Mouse (Mus musculus) heart, adult 11 months (tissue): ENCODE measurements at regions not wholly inside any gene's neighbourhood (a gene's known extent, or its start where the extent isn't known, plus 50 kb on each side); places are given as distances from the start of the nearest gene placed in this dataset.
A peak's percentile ranks its signal among the peaks of the same experiment; 100 is the strongest.

Experiments used
- DNase-seq: peaks from one replicate; pipeline ENCODE4 v3.0.0; 2022

DNA sequence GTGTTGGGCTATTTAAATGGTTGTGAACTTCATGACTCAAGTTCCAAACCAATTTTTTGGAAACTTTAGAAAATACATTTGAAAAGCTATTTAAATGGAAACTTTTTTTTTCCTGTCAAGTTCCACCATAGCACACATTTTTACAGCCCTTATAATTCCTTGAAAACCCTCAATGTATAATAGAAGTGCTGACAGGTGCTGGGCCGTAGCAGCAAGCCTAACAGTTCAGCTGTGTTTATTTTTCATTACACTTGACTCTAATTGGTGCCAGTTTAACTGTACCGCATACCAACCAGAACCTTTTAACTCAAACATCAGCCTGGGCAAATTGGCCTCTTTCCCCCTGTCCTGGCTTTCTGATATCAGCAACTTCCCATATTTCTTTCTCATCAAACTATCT, 286.7 kb downstream of the Fam49a start:
- no peak for DNase-seq

DNA sequence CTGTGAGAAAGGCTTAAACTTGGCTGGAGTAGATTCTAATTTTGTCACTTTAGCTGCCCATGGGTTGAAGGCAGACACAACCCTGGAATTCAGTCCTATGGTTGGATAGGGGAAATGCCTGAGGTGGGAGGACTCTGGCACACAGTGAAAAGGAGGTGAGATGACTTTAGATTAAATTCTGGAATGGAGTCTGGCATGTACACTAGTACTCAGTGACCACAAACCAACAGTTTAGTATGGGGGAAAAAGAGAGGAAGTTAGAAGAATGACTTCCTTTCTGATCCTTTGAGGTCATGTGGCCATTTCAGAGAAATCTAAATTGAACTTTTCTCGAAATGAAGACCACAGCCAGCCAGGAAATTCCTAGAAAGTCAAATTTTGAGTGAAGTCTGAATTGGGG, 285.5 kb downstream of the Fam49a start:
- no peak for DNase-seq

DNA sequence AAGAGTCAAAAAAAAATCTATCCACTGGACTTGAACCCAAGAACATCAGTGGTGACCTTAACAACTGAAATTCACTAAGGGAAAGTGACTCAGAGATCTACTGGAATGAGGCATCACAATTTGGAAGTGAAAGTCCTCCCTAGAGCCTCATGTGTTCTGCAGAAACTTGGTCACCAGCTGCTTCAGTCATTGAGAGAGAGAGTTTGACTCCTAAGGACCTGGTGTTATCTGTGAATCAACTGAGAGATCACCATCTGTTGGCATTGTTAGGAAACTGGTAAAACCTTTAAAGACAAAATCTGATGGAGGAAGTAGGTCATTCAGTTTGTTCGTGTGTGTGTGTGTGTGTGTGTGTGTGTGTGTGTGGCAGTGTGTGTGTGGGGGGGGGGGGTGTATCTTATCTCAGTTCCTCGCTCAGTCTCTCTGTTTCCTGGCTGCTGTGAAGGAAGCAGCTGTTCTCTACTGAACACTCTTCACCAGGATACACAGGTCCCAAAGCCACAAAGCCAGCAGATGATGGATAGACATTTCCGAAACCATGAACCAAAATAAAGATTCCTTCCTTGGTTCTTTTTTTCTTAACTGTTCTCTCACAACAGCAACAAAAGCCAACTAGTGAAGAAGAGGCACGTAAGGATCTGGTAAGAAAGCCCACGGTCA, 284.6 kb downstream of the Fam49a start:
- no peak for DNase-seq

DNA sequence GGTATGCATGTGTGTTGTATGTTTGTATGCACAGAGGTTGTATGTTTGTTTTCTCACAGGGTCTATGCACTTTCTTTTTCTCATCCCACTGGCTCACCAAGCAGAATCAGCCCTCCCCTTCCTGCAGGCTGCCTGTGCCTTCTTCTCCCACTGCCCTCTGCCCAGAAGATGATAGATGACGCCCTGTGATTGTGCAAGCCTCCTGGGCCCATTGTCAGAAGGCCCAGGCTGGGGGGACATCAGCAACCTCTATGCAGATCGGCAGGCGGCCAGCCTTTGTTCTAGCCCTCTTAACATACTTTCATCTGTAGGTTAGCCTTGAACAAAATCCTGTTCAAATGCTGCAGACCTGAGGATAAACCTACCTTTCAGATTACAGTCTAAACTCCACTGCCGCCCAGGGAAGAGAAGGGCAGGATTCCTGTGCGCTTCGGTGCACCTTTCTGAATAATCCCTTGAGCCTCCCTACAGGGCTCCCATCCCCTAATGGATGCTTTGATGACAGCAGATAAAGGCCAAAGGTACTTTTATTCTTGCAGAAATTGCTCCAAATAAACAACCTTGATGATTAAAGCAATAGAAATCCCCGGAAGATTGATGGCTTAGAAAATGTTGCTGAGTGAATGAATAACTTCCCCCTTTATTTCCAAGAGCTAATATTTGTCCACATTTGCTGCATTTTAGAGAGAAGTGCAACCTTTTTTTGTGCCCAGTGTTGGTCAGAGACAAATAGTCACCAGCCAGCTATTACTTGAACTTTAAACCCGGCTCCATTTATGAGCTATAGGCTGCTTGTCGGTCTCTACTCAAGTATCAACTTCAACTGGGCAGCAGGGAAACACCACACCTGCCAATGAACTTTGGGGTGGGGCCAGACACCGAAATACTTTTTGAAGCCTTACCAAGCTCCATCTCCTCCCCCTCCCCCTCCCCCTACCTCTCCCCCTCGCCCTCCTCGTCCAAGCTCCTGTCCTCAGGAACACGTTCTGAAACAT, 279.4 kb downstream of the Fam49a start:
- no peak for DNase-seq

DNA sequence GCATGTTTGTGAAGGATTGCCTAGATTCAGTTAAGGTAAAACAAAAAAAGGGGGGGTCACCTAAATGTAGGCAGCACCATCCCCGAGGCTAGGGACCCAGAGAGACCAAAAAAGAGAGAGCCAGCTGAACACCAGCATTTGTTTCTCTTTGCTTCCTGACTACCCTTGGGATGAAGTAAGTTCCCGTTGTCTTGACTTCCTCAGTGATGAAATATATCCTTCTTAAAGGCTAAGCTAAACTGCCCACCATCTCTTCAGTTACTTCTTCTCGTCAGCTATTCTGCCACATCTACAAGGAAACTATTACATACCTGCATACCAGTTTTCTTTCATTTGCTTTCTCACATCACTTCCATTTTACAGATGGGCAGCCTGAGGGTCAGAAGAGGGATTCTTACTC, 277.4 kb downstream of the Fam49a start:
- DNase-seq, result no peak

DNA sequence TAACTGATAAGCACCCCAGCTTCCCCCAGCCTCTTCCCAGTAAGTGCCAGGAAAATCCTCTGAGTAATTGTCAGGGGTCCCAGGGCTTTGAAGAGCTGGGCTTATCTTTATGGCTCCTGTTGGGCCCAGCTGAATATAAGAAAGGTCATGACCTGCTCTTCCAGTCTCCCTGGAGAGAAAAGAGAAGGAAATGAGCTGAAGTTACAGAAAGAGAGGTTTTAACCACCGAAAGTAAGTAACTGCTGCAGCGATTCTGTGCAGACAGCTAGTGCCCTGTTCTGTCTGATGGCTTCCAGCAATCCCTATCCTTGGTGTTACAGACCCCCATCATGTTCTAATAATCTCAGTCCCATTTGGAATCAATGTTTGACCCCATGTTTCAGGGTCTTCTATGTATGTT, 272.8 kb downstream of the Fam49a start:
- DNase-seq, result no peak

DNA sequence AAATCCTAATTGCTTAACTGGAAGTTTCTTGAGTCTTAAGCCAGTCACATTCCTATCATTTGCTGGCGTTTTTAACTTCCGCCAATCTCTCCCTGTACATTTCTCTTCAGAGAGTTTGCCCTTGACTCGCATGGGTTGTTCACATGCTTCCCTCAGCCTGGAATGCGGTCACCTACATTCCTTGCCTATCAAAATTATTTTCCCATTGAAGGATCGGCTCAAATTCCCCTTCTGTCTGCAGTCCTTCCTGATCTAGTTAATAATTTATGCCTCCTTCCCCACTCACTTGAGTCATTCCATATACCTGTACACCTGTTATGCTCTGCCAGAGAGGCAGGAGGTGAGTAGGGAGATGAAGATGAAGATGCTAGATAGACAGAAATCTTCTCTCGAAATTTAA, 268.9 kb downstream of the Fam49a start:
- no peak for DNase-seq

DNA sequence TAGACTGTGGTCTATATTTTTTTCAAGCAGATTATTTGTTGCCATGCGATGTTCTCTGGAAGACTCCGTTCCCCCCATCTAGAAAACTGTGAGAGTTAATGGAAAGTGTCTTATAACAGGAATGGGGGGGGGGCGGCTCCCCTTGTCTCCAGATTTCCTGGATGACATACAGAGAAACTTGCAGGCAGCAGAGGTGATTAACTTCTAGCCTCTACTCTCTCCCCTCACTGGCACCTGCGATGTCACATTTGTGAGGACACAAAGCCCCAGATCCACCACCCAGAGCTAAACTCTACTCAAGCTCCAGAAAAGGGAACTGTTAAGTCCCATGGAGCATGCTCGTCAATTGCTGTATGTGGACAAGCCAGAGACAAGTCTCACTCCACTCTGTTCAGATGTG, 267.6 kb downstream of the Fam49a start:
- DNase-seq, result no peak

DNA sequence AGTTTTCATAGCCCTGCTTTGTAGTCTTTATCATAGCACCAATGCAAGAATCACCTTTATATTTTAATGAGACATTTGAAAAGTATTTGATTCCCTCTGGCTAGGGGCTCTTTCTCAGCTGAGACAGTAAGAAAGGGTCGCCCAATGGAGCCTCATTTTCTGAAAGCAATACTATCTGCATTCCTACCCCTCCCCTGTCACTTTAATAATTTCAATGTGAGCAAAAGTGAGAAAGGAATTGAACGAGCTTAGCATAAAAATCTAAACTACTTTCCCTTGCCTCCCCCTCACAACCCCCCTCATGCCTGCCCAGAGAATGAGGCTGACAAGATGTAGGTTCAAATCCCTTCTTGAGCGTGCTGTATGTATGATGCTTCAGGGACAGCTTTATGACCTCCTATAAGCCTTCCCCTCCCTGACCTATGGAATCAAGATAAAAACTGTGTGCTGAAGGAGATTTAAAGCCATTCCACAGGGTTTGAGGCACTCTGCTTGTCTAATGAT, 266.6 kb downstream of the Fam49a start:
- DNase-seq, result no peak

DNA sequence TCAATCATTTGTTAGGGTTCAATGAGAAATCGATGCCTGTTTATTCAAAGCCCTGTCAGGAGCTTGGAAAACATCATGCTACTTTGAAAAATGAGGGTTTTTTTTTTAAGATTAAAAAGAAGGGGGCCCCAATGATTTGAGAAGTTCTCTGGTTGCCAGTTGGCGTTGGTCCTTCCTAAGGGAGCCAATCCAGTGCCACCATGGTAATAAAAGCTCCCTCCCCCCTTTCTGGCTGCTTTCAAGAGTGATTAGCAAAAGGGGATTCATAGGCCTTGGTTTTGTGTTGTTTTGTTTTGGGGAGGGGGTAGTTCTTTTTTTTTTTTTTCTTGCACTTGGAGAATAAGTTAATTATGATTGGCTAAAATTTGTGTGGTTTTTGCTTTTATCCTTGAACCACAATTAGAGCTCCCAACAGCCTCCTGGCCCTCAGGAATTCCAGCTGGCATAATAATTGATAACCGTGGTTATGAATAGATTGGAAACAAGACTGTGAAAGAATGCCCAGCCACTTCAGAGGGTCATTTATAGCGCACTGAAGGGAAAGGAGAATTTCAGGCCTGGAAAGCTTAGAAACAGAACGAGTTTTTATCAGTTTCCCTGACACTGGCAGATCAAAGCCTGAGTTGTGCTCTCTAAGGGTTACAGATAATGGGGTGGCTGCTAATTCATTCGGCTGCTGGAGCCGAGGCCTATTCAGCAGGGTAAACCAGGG, 266.0 kb downstream of the Fam49a start:
- DNase-seq, result no peak

DNA sequence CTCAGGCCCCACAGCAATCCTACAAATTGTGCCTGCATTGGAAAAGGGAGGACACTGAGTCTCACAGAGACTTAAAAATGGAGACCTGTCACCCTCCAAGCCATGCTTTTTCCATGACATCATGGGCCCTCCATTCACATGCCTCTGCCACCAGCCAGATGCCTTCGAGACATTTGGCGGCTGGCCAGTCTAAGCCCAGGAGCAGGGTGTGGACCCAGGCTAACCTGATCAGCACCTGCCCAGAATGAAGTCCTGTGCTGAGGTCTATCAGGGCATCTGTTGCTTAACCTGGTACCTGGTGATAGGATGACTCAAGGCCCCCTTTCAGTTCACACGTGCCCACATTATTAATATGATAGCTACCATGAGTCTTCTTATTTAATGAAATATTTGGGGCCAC, 265.4 kb downstream of the Fam49a start:
- DNase-seq, result peak; percentile 93

DNA sequence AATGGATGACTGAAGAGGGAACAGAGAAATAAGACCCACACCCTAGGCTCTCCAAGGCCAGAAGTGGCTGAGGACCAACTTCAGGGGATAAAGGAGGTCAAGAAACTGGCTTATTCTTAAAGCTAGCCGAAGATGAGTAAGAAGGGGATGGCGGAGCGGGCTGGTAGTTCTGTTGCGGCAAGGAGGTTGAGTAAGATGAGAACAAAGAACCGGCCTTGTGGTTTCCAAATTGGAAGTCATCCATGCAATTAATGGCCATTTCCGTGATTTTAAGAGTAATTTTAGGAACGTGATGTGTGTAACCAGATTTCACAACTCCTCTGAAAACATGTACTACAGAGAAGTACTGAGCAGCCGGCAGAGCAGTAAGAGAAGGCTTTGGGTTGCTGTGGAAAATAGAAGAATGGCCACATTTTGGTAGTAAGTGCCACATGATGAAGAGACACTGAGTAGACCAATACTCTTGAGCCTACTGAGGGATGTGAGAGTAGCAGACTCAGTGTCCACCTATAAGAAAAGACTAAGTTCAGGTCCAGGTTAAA, 258.4 kb downstream of the Fam49a start:
- no peak for DNase-seq

DNA sequence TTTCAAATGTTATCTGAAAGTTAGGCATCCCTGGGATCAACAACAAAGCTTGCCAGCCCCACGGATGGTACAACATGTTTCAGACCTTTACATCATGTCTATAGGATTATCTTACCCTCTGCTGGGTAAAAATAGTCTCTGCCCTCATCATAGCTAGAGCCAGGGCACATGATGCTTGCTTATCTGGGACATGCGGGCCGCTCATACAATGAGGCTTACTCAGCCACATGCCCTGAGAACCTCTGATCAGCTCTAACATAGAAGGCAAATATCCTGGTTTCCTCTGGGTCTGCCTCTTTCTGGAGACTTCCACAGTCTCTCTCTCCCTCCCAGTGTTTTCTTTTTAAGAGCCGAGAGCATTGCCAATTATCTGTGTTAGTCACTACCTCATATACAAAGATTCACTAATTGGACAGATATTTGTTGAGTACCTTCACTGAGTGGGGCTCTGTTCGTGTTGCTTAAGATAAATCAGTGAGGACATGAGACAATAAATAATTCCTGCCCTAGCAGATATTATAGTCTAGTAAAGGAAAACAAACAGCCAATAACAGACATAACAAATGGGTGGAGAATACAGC, 256.6 kb downstream of the Fam49a start:
- DNase-seq, result peak; percentile 89

DNA sequence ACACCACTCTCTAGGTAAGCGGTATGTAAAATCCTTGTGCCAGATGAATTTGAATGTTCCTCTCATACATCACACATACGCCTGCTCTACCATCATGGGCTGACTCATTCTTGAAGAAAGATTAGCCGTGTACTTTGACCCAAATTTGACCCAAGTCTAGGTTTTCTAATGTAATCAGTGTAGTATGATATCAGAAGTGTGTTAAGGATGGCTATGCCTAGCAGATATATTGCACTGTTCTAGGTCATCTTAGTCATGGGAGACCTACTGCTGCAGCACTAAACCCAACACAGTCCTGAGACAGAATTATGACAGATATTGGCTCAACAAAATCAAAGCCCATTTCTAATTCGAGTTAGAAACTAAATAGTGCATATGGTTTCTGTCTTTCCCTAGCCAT, 255.1 kb downstream of the Fam49a start:
- DNase-seq, result no peak

DNA sequence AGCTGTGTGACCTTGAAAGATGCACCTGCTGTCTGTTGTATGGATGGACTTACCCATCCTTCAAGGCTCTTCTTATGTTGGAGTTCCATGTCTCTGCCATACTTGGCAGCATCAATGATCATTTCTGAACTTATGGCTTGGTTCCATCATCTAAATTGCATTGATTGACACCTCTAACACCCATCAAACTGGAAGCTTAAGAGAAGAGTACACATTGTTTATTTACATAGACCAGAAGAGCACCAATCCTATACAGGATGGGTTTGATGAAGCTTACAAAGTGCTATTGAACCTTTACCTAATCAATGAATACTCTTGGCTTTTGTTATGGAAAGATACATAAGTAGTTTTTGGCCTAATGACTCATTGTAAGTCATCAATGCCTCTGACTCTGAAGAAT, 248.8 kb downstream of the Fam49a start:
- no peak for DNase-seq

DNA sequence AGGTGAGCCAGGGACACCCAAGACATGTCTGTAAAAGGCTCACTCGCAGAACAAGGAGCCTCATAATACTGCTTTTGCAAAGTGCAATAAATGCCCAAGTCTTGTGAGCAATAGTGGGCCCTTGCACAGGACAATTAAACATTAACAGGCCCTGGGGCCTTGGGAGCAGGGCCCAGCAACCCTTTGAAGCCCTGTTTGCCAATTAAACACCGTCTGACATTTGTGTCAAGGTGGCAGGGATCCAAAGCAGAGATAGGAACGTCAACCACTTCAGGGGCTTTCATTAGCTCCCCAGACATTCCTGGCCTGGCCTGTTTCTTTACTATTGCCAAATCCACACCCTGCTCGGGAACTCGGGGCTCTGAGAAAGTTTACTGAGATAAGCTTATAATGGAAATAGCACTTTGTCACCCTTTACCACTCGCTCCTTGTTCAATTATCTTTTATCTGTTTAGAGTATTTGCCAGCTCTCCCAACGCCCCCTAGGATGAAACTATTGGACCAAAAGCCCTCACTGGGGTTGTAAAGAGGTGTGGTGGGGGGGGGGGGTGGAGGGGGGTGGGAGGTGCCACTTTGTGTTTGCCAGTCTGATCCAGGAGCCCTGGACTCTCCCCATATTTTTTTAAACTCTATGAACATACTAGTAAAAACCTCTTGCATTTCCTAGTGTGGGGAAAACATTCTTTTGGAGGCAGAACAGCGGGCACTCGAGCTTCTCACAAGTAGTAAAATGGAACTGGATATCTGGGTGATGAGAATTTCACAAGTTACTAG, 247.4 kb downstream of the Fam49a start:
- no peak for DNase-seq

DNA sequence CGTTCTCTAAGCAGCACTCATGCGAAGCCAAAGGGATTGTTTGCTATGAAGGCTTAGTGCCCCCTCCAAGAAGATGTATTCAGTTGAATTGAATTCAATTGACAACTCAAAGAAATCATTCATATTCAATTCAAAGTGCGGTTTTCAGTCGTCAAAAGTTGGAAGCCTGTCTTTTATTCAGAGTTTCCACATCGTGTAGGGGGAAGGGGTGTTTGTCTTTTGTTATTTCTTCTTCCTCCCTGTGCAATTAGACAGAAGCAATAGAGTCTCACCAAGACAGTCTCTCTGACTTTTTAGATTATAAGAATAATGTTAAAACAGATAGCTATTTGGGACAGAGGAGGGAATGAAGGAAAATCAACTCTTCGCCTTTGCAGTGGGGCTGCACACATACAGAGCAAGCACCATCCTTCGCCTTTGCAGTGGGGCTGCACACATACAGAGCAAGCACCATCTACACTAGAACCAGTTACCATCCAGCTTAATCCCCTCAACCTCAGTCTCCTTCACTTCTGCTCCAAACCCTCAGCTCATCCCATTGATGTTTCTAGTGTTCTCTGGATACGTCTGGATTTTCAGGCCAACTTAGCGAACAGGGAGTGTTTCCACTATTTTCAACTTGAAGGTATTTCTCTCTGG, 246.7 kb downstream of the Fam49a start:
- DNase-seq, result no peak

DNA sequence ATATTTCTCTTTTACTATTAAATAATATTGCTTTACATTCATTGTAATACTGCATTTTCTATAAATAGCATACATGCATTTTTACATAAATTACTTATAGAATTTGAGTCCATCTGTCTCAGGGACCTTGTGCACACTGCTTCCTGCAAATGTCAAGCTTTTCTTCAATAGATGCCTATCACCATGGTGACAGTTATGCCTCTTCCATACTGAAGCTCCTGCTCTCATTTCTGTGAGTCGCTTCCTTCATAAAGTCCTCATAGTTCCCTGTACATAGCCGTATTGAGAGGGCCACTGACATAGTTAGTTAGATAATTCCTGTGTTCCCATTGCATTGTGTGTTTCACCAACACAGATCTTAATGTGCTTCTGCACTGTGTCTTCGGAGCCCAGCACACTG, 244.7 kb downstream of the Fam49a start:
- DNase-seq, result no peak

DNA sequence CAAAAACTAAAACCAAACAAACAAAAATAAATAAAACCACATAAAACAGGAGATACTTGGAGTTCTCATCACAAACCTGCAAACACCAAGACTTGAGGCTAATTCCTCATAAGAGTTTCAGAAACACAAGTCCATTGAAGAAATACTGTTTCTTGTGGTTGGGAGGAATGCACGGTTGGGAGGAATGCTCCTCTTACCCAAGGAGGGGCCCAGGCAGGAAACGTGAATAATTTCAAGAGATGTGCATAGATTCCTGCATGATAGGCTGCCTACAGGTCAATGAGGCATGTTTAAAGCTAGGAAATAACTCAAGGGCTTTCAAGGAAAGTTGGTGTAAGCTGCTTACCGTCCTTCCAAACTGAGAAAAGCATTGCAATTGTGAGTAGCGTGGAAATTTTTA, 243.7 kb downstream of the Fam49a start:
- no peak for DNase-seq

DNA sequence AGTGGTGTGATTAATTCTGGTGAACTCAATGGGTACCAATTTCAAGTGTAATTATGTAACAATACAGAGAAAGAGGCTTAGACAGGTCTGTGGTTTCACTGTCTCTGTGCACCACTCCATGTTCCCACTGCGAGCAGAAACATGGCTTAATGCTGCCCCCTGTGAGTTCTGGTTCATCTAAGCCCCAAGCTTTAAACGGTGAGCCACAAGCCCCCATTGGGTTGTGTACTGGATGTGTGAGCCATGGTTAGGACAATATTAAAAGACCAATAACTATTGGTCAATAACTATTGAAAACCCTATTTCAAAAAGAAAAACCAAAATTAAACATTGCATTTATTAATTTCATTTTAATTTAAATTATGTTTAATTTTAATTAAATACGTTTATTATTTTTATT, 238.0 kb downstream of the Fam49a start:
- DNase-seq, result no peak

DNA sequence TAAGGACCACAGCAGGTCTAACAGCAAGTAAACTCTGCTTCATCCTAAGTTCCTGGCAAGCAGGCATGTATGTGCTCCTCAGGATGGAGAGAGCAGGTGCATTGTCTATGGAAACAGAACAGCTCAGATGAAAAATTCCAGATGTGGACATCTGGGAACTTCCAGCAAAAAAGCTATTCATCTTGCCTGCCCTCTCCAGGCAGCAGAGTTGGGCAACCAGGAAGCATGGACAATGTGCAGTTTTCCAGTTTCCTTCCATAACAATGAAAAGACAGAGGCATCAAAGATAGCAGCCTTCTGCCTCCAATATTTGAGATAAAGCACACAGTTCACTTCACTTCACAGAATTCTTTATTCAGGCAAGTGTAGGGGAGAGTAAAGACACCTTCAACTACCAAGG, 236.7 kb downstream of the Fam49a start:
- DNase-seq, result no peak
